Mouse (Mus musculus): ENCODE measurements at regions not wholly inside any gene's neighbourhood (a gene's known extent, or its start where the extent isn't known, plus 50 kb on each side); places are given as distances from the start of the nearest gene placed in this dataset.

DNA sequence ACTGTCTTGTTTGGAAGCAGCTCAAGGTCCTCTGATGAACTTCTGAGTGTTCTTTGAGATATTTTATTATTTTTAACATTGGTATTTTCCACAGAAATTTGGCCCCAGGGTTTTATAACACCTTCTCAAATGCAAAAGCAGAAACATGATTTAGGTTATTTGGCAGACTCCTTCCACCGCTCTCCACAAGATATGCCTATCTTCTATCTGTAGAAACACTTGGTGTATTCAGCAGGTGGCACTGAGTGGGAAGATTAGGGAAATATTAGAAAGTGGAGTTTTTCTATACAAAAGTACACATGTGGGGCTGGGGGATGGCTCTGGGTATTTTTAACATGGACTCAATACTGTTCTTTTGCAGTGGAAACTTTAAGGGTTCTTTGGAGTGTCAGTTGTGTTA, 475.3 kb downstream of the Dach1 start:
- TF ChIP-seq POLR2A (IDR thresholded peaks at IDR 0.05; ENCODE audit: borderline replicate concordance, extremely low read depth, insufficient read depth, insufficient read length, poor library complexity, severe bottlenecking) (no peak), CTCF (IDR thresholded peaks at IDR 0.05; ENCODE audit: borderline replicate concordance, extremely low read depth, insufficient read depth, insufficient read length) (no peak)
